Mouse (Mus musculus) liver, postnatal 0 days (tissue): ENCODE data around the gene Twf2.

Experiments
- CTCF ChIP-seq: sonication (generic); IDR thresholded peaks from 2 replicates; pipeline ENCODE4 v1.5.1; 2016; ENCODE audit warnings: antibody characterized with exemption, low read depth
- EP300 ChIP-seq: IDR thresholded peaks from 2 replicates; pipeline ENCODE4 v1.6.1; 2016; ENCODE audit warnings: antibody characterized with exemption, low read depth, mild to moderate bottlenecking

DNA sequence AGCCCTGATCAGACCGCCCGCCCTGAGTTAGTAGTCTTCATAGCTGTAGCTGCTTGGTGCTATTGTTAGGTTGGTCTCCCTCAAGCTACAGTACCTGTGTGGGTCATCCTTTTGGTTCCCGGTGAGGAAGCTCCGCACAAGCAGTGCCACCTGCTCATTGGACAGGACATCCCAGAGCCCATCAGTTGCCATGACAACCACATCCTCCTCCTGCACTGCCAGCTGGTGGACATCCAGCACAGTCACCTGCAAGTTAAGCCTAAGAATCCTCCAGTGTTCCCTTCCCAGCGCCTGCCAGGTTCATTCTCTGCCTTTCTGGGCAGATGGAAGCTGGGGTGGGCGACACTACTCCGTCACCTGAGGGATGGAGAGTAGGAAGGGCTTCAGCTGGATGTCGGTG lies 7.2 kb upstream of the Twf2 start:
- TF ChIP-seq CTCF (no peak), EP300 (no peak)
